Mouse (Mus musculus): Measurements from ENCODE around the gene Tsc2.
A peak's percentile ranks its signal among the peaks of the same experiment; 100 is the strongest.

The Tsc2 gene

GRCm38 (mm10) chr17:24647493-24647892 lies 15.1 kb upstream of the Tsc2 start:
- no peak for DNase-seq (ENCODE audit: low read depth)

DNA sequence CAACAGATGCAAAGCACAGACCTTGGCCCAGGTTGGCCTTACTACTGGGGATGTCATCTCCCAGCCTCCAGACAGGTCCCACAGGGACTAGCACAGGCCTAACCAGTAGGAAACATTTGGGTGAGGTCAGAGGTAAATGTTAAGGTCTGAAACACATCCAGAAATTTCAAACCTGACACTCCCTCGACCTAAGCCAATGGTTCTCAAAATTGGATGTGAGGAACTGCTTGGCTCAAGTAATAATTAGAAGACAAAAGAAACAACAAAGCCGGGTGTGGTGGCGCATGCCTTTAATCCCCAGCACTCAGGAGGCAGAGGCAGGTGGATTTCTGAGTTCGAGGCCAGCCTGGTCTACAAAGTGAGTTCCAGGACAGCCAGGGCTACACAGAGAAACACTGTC lies 14.0 kb upstream of the Tsc2 start:
- DNase-seq (ENCODE audit: low read depth), result no peak

- DNase-seq (ENCODE audit: low read depth), result no peak
These were observed 13.5 kb upstream of the Tsc2 start for GRCm38 (mm10) chr17:24645916-24646315.

GRCm38 (mm10) chr17:24644875-24645721 lies 12.7 kb upstream of the Tsc2 start:
- no peak for DNase-seq (ENCODE audit: low read depth)

DNA sequence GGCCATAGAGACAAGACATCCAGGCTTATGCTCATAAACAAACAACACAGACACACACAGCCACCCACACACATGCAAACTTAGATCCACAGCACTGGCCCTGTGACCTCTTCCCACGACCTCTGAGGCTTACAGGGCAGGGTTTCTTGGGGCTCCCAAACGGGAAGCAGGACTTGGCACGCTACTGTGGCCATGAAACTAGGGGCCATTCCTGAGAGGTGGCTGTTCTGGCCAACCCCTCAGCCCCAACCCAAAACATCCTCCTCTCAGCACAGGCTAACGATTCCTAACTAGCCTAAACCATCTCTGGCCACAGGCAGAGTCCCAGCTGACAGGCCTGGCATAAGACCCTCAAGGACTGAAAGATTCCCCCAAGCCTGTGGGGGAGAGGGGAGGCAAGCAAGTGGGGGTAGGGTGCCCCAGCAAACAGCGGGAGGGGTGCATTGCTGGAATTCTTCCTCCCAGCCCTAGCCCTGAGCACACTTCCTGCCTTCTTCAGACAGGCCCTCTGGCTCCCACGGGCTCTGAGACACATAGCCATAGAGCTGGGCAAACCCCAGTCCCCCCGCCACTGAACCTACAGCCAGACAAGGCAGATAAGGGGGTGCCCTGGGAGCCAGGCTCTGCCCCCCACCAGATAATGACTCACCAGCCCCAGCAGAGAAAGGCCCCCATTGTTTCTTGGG lies 11.7 kb upstream of the Tsc2 start:
- no peak for DNase-seq (ENCODE audit: low read depth)

- DNase-seq (ENCODE audit: low read depth), result no peak
These were observed 10.4 kb upstream of the Tsc2 start for GRCm38 (mm10) chr17:24642791-24643343.

DNA sequence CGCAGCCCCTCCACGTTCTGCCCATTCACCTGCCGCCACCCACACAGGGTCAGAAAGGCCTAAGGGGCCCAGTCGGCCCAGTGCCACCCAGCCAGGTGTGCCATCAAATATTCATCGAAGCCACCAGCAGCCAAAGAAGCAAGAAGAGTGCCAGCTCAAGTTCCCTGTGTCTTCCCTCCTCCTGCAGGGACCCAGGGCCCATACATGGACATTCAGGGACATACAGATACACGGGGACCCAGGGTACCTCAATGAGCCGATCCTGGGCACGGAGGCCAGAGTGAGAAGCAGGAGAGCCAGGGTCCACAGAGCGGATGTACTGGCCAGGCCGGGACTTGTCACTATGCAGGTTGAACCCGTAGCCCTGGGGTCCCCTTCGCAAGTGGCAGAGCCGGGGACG lies 9.5 kb upstream of the Tsc2 start:
- DNase-seq (ENCODE audit: low read depth), result no peak

GRCm38 (mm10) chr17:24640581-24640980 lies 8.2 kb upstream of the Tsc2 start:
- DNase-seq (ENCODE audit: low read depth), result no peak

- DNase-seq (ENCODE audit: low read depth), result no peak
These were observed 7.7 kb upstream of the Tsc2 start for GRCm38 (mm10) chr17:24640119-24640518.

DNA sequence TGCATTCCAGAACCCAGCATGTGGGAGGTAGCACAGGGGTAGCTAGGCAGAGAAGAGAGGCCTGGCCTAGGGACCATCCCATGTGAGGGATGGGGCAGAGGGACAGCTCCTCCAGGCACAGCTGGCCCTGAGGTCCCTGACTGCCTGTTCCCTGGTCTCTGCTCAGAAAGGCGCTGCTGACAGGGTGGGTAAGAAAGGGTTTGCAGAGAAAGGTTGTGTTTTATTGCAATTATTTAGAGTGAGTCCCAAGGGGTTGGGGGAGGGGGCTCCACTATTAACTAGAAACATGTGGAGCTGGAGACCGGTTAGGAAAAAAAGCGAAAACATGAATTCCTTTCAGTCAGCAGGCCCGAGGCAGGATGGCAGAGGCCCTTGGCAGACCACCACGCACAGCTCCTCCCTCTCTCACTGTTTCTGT lies 7.2 kb upstream of the Tsc2 start:
- no peak for DNase-seq (ENCODE audit: low read depth)

DNA sequence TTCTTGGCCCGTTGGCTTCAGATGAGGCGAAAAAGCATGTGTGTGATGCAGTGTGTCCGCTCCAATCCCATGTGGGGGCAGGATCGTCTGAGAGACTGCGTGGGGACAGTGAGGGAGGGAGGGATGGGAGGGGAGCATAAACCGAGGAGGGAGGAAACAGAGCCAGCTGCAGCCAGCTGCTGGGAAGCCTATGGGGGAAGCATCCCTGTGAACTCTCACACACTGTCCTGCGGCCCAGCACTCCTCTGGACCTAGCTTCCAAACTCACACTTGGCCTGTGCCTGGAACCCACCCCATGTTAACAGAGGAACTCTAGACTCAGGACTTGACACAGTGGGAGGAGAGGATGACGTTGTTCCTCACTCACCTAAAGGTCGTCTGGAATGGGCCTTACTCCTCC lies 6.4 kb upstream of the Tsc2 start:
- DNase-seq (ENCODE audit: low read depth), result no peak

- no peak for DNase-seq (ENCODE audit: low read depth)
These were observed 5.8 kb upstream of the Tsc2 start for GRCm38 (mm10) chr17:24638214-24638613.

DNA sequence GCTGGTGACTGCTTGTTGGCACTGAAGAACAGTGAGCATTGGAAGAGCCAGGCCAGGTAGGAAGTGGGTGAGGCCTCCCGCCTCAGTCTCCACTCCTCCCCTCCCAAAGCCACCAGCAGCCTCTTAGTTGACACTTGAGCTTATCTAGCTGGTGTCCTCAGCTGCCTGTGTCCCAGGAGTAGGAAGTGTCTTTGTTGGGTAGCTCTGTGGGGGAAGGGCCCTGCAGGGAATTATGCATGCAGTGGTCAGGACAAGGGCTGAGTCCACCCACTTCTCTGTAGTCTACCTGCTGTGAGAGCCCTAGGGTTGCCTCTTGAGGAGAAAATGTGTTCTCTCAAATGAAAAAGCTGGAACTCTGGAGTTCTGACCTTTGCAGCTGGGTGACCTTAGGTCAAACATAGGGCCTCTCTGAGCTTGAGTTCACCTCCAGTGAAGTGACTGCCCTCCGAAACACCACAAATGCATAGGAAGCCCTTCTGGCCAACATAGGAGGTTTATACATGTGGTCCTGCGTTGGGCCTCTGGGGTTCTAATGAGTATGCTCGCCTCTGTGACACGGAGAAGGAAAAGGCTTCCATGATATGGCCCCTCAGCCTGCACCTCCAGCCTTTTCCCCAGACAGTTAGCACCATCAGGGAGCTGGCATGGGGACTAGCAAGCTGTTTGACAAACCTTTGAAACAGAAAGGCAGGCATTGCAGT lies 4.5 kb upstream of the Tsc2 start:
- DNase-seq (ENCODE audit: low read depth), result peak; percentile 28

GRCm38 (mm10) chr17:24635694-24636093 lies 3.3 kb upstream of the Tsc2 start:
- DNase-seq (ENCODE audit: low read depth), result no peak

DNA sequence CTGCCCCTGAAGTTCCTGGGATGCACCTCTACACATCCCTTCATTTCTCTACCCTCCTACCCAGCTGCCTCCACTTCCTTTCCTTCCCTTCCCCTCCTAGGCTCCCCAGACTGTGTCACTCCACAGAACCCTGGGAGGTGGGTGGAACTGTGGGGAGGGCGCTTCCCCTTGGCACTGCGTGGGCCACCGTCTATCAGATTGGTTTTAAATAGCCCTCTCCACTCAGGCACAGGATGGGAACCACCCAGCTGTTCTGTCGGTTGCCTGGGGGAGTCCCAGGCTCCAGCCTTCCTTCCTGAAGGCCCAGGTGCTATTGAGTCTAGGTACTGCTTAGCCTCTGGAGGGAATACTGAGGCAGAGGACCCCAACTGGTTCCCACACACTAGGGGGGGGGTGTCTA lies 2.6 kb upstream of the Tsc2 start:
- DNase-seq (ENCODE audit: low read depth), result no peak

GRCm38 (mm10) chr17:24633831-24634230 lies 1.4 kb upstream of the Tsc2 start:
- no peak for DNase-seq (ENCODE audit: low read depth)

DNA sequence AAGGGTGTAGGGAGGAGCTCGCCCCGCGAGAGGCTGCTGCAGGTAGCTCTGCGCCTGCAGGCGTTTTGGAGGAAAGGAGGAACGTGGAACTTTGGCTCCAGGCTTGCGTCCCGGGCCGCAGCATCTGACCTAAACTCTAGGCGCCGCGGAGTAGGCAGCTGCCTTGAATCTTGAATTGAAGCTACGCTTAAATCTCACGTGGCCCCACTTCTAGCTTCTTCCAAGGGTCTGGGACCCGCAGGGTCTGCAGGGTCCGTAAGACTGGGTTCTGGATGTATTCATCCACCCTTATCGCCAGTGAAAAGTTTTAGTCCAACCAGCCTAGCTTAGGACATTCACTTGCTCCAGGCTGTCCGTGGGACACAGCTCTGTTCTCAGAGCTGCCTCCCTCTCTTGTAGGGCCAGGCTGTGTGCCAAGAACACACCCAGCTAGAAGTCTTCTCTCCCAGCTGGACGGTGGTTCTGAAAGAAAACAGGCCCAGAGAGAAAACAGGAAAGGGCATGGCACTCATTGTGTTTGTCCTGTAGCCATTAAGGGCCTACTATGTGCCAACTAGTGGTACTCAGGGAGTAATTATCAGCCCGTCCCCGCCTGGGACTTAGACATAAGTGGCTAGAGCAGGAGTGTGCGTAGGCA lies 501 bp upstream of the Tsc2 start:
- DNase-seq (ENCODE audit: low read depth), result no peak

DNA sequence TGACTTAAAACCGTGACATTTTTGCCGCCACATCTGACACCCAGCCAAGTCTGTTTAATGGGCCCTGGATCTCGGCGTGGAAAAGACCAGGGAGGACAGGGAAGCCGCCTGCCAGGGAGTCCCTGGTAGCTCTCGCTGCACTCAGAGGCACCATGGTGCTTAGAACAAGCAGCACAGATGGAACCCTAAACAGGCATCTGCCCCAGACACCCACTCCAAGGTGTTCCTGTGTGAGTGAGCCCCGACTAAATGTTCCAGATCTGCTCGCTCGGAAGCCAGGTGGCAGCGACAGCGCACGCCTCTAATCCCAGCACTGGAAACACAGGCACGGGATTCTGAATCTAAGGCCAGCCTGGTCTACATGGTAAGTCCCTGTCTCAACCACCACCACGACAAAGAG lies 2.4 kb downstream of the Tsc2 start:
- no peak for DNase-seq (ENCODE audit: low read depth)

- DNase-seq (ENCODE audit: low read depth), result peak; percentile 84
These were observed 3.8 kb downstream of the Tsc2 start for GRCm38 (mm10) chr17:24628646-24629045.

DNA sequence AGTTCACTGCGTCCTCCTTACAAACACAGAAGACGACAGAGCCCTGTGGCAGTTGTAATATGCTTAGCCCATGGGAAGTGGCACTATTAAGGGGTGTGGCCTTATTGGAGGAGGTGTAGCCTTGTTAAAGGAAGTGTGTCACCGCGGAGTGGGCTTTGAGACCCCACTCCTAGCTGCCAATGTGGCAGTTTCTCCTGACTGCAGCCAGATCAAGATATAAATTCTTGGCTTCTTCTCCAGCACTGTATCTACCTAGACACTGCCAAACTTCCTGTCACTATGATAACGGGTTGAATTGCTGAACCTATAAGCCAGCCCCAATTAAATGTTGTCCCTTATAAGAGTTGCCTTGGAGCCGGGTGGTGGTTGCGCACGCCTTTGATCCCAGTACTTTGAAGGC lies 7.0 kb downstream of the Tsc2 start:
- no peak for DNase-seq (ENCODE audit: low read depth)

- DNase-seq (ENCODE audit: low read depth), result peak; percentile 59
These were observed 14.8 kb downstream of the Tsc2 start for GRCm38 (mm10) chr17:24617561-24618194.

DNA sequence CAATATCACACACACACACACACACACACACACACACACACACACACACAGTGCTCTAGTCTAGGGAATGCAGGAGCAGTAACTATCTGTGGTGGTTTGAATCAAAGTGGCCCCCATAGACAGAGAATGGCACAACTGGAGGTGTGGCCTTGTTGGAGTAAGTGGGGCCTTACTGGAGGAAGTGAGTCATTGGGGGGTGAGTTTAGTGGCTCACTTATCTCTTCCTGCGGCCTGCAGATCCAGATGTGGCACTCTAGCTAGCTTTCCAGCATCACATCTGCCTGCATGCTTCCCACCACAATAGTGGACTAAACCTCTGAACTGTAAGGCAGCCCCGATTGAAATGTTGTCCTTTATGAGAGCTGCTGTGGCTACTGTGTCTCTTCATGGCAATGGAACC lies 21.7 kb downstream of the Tsc2 start:
- DNase-seq (ENCODE audit: low read depth), result no peak

Data from c-Kit-positive CD71-positive TER-119-negative erythroid progenitor cells, embryonic 14.5 days (primary cell).